Mouse (Mus musculus) mouse trophoblast stem cell (cell line): Measurements from ENCODE around the gene Tspan32.

Experiments used
- in situ Hi-C, 2 experiments: fragments of 300-500 bp; cut with MseI, MboI; formaldehyde crosslinking; loops; 2 replicates in 1 of 2; 3 replicates in 1 of 2; pipeline ENCODE4 v1.15.1; 2025

Gene Tspan32

DNA sequence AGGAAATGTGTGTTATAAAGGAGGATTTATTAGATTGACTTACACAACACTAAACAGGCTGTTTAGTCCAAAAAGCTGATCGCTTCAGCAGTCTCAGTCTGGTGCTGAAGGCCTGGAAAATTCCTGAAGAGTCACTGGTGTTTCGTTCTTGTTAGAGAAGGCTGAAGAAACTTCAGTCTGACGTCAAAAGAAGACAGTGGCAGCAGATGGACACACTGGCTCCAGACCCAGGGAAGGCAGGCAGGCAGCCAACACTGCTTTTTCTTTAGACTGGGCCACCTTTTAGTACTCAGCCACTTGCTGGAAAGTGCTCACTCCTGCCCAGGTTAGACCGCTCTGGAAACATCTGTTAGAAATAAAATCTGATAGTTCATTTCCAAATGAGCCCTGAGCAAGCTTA is 28.7 kb downstream of the Tspan32 start:
- in situ Hi-C loops, result no loop called here

DNA sequence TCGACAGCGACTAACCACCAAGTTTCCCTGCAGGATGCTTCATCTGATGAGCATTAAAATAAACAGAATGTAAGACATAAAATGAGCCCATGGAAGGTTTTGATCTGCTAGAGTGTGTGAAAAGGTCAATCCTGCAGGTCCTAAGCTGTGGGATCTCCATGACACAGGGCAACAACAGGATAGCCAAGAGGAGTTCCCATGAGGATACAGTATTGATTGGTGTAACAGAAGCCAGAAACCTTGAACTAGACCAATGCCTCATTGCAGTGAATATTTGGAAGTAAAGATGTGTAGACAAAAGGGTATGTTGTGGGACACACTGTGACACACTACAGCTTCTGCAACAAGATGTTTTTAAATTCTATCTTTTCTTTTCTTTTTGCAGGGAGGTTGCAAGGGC is 29.3 kb downstream of the Tspan32 start:
- in situ Hi-C loops, result no loop called here

- in situ Hi-C loops, result no loop called here
Observed at GRCm38 (mm10) chr7:143034519-143035450, 29.9 kb downstream of the Tspan32 start.

- in situ Hi-C loops, result no loop called here
Observed at GRCm38 (mm10) chr7:143036787-143037186, 31.9 kb downstream of the Tspan32 start.

GRCm38 (mm10) chr7:143037306-143037705 is 32.5 kb downstream of the Tspan32 start:
- in situ Hi-C loops, result no loop called here

DNA sequence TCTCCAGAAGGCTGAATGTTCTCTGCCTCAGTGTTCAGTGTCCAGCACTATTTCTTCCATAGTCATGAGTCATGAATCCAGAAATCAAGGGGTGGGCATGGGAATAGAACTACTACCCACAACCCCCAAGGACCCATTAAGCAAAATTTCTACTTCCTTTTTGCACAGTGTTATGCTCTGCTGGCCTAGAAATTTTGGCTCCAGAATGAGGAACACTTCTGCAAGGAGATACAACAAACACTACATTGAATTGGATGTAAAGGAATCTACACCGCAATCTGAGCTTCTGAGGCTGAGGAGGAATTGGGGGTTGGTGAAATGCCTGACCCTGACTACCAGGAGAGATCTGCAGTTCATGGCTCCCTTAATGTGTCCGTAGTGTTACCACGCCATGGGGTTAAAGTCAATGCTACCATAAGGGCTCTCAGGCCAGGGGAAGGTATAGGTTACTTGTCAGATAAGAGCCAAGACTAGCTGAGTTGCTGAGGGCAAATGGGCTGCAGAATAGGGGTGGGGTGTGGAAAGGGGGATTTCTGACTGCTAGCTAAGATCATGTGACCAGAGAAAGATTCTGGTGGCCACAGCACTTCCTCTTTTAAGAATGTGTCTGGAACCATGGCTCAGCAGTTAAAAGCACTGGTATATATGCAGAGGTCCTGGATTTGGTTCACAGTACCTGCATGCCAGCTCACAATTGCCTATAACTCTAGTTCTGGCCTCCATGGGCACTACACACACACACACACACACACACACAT is 33.5 kb downstream of the Tspan32 start:
- in situ Hi-C loops, result no loop called here

GRCm38 (mm10) chr7:143040561-143040960 is 35.7 kb downstream of the Tspan32 start:
- in situ Hi-C loops, result no loop called here

DNA sequence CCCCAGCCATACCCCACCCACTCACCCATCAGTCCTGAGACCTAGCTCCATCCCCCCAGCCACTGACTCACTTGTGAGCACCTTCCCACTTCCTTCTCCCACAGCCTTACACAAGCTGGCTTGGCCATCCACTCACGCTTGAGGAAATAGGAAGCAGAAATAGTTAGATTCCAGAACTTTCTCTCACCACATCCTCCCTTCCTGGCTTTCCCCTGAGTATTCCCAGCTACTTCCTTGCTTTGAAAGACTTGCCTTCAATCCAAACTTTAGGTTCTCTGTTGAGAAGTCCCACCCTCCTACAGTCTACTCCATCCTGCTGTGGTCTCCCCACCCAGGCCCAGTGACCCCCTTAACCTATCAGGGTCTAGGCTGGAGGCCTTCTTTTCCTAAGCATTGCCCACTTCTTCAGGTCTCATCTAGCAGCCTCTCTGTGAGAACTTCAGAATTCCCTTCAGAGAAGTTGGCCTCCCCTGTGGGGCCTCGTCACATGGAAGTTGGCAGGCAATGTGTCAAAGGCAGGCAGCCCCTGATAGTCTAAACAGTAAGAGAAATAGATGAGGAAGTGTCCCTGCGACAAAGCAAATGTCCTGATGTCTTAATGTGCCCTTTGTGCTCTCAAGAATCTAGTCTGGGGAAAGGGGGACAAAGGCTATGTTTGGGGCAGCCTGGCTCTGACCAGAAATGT is 36.4 kb downstream of the Tspan32 start:
- in situ Hi-C loops, result no loop called here

DNA sequence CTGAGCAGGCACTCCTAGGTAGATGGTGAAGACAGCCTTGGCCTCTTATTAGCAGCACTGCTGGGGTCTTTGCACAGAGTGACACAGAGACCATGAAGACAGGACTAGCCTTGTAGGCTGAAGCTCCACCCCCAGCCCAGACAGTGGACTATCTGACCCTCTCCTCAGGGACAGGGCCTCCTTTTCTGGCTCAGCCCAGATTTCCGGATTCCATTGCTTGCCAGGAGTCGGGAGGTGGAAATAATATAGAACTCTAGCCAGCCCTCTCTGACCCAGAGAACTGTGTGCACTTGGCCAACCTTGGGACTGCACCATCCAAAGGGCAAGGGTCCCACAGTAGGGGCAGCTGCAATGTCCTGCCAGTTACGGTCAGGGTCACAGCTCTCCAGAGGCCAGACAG is 37.2 kb downstream of the Tspan32 start:
- in situ Hi-C loops, result no loop called here

DNA sequence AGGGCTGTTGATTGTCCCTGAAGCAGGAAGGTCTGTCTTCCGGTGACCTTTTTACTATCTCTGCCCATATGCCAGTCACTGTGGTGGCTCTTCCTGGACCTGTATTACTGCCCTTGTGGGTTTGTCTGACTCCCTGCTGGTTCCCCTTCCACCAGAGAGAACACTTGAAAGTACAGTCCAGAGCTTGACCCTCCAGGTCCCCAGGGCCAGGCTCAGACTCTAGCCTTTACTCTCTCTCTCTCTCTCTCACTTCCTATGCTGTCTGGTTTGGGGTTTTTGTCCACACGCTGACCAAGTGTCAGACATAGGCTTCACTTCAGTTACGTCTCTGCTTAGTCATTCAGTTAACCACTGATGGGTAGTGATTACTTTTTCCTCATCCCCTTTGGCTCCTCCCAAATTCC is 38.1 kb downstream of the Tspan32 start:
- in situ Hi-C loops, result no loop called here

- in situ Hi-C loops, result no loop called here
Observed at GRCm38 (mm10) chr7:143044049-143044825, 39.4 kb downstream of the Tspan32 start.

DNA sequence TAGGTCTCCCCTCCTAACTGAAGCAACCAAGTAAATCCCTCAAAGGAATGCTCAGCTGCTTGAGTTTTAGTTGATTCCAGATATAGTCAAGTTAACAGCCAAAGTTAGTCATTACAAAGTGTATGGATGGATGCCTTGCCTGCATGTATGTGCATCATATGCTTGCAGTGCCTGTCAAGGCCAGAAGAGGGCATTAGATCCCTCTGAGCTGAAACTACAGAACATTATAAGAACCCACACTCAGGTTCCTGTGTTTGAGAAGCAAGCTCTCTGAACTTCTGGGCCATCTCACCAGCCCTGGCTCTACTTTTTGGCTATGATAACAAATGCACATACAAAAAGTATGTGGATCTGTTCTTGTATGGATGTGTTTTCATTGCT is 40.0 kb downstream of the Tspan32 start:
- in situ Hi-C loops, result no loop called here

DNA sequence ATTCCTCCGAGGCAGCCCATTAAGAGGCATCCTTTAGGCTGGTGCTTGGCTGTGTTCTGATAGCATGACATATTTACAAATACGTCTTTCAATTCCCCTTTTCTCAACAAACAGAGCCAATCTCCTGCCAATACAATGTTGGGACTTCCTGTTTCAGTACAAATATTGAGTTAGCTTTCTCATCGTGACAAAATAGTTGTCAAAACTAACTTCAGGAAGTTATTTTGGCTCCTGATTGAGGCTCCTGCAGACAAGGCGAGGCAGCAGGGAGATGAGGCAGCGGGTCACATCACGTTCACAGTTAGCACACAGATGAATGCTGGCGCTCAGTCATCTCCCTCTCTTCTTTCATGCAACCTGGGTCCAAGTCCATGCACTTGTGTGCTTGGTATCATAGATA is 41.5 kb downstream of the Tspan32 start:
- in situ Hi-C loops, result no loop called here

GRCm38 (mm10) chr7:143049331-143049730 is 44.5 kb downstream of the Tspan32 start:
- in situ Hi-C loops, result no loop called here

DNA sequence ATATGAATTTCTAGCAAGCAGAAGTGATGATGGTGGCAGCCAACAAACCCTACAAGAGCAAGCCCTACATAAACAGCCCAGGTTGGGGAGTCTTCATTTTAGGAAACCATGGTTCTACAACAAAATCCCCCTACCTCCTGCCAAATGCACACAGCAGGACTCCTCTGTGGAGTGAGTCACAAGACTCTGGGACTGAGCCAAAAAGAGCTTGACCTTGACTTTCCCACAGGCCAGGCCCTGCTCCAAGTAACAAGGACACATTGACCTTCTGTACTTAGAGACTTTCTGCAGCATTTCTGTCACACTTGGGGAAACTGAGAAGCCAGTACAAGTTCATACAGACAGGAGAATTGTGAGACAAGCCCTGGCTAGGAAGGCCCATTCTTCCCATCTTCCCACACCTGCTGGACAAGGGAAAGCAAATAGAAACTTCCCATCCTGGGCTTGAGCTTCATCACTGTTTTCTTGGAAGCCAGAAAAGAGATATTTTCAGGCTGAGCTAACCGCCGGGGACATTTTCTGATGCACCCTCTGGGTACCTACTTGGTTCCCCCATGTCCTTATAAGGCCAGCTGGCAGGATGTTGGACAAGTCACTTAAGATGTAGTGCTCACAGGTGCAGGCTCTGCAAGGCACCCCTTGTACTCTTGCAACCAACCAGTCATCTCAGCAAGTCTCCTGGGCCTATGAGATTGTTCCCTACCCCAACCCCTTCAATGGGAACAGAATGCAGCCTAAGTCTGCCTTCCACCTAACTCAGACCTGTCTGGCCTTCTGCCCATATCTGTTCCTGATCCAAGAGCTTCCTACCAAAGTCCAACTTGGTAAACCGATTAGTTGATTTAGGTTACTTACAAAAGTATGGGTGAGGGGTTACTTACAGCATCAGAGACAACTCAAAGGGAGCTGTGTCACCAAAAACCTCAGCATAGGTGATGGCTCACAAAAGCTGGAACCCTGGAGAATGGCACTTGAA is 45.3 kb downstream of the Tspan32 start:
- in situ Hi-C loops, result no loop called here

GRCm38 (mm10) chr7:143051316-143051715 is 46.5 kb downstream of the Tspan32 start:
- in situ Hi-C loops, result no loop called here

DNA sequence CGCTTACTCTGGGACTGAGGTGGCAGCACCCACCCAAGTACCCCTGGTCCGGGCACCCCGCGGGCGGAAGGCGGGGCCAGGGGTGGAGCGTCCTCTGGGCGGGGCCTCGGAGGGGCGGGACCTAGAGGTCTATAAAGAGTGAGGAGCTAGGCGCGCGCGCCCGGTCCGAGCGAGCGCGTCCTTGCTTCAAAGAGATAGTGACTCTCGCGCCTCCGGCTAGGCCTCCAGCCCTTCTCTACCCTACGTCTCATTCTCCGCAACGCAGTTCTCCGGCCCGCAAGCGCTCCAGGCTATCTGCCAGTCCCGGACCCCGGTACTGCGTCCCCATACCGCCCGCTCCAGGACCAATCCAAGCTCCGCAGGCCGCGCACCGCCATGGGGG is 47.8 kb downstream of the Tspan32 start, which contains the start of gene Cd81:
Cd81 (plus strand) TSS at position 114 of the 382 bp plus-strand sequence.
- in situ Hi-C loops, result no loop called here

DNA sequence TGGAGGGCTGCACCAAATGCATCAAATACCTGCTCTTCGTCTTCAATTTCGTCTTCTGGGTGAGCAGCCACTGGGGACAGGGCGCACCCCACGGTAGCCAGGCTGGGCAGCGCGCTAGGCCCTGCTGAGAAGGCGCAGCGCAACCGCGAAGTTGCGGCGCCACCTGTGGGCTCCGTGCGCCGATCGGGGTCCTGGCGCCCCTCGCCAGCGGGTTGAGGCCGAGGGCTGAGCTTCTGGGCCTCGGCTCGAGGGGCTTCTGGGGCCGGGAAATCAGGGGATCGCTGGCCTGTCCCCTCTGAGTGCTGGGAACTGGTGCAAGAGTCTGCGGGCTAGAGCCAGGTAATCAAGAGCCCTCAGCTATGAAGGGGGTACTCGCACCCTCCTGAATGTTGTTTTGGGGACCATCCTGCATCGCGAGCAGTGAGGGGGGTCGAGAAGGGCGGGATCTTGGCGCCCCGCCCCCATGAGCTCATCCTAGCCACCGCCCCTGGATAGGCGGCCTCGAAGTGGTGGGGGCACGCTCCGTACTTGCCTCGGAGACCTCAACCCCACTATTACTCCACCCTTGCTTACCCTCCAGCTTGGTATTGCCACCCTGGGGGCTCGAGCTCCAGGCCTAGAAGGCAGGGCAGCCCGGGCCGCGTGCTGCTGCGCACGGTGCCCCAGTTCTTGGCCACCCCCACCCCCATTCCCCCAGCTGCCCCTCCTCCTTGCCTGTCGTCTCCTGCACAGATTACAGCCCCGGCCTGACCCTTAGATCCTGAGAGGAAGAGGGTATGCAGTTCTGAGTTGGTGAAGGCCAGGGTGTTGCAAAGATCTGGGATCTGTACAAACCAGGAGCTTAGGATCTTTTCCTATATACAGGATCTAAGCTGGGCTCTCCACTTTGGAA is 48.4 kb downstream of the Tspan32 start:
- in situ Hi-C loops, result no loop called here

GRCm38 (mm10) chr7:143053961-143054611 is 49.2 kb downstream of the Tspan32 start:
- in situ Hi-C loops, result no loop called here
